Mouse (Mus musculus) heart, postnatal 10 days (tissue): ENCODE results near the gene Kctd18. TPM values are rescaled to one million over a fixed set of nuclear protein-coding genes. Genes with fewer than 3 reads are reported as not detected.

Experiments
- DNase-seq, 2 experiments: peaks; one replicate each; pipeline ENCODE4 v3.0.0; 2021
- intact Hi-C: fragments of 180-260 bp; cut with DNase I; formaldehyde crosslinking; loops from one replicate; pipeline ENCODE4 v1.15.1; 2025
- total RNA-seq, 2 experiments: library from RNA; stranded (reverse); gene quantifications; 2 replicates each; pipeline ENCODE4 v1.2.3; 2021

Kctd18 gene
- total RNA-seq, 2 experiments from 2014 or later, result 8.8 to 8.9 TPM

DNA sequence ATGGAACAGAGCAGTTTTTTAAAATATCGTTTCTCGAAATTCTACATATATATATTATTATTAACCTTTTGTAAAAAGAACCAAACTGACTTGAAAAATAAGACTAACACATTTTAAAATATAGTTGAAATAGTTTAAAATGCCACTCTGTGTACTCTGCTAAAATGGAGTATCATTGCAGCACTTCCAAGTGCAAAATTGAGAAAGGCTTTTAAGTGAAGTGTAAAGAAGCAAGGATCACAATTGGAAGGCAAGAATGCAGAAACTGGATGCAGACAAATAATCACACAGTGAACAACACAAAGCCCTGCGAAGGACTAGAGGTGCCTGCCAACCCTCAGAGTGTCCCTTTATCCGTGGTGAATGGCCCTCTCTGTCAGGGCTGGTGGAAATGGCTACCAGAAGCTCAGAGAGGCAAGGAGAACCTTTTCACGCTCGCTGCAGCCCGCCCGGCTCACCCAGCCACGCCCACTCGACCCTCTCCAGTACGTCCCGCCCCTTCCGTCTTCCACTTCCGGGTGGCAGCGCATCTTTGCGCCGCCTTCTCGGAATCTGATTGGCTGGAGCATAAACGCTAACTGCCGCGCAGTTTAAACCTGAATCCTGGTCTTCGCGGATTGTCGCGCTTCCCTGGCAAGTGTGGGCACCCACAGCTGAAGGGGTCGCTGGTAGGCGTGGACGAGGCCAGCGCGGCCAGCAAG is 23.2 kb downstream of the Kctd18 start, which contains the start of gene Sgo2a:
Gene Sgo2a, plus strand, starts transcription at position 540 of the 701 bp plus-strand sequence.
- DNase-seq, result peak; percentile 93 to 96
- intact Hi-C loops, result no loop called here

GRCm38 (mm10) chr1:57991277-57991676 is 27.5 kb downstream of the Kctd18 start:
- intact Hi-C loops, result loop anchor here (2.0 kb wide), 1 partner anchor 20 kb away; no protein-coding TSS in a partner anchor
- no peak for DNase-seq

GRCm38 (mm10) chr1:57989052-57989600 is 29.6 kb downstream of the Kctd18 start:
- intact Hi-C loops, result no loop called here
- peak; percentile 28 to 34 for DNase-seq

DNA sequence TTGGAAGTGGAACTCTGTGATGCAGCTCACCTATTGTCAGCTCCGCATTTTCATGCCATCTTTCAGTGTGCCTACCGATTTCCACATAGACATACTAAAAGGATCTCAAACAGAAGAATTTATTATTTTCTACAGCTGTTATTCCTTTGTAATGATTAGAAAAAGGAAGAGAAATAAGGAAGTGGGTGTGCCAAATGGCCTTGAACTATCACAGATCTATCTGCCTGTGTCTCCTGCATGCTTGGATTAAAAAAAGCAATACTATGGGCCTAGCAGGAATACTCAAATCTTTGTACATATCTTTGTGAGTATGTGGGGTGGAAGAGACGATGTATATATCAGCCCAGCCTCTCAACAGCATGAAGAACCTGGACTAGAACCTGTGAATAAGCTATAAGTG is 41.9 kb downstream of the Kctd18 start:
- DNase-seq, result no peak
- intact Hi-C loops, result no loop called here

DNA sequence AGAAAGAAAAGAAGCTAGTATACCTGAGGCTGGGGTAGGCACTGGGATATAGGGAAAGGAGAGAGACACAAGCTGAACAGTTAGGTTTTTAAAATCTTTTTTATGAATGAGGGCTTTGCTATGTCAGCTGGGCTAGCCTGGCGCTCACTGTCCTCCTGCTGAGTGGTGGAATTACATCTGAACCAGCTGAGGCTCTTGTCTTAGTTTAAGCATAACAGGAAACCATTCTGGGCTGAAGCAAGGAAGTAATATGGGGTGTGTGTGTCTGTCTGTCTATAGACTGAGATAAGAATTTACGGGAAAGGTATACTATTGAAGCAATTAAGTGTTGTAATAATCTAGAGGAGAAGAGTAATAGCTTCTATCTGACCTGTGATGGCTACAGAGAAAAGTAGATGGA is 47.2 kb downstream of the Kctd18 start:
- intact Hi-C loops, result loop anchor here (2.0 kb wide), 1 partner anchor 19 kb away; no protein-coding TSS in a partner anchor
- DNase-seq, result no peak

DNA sequence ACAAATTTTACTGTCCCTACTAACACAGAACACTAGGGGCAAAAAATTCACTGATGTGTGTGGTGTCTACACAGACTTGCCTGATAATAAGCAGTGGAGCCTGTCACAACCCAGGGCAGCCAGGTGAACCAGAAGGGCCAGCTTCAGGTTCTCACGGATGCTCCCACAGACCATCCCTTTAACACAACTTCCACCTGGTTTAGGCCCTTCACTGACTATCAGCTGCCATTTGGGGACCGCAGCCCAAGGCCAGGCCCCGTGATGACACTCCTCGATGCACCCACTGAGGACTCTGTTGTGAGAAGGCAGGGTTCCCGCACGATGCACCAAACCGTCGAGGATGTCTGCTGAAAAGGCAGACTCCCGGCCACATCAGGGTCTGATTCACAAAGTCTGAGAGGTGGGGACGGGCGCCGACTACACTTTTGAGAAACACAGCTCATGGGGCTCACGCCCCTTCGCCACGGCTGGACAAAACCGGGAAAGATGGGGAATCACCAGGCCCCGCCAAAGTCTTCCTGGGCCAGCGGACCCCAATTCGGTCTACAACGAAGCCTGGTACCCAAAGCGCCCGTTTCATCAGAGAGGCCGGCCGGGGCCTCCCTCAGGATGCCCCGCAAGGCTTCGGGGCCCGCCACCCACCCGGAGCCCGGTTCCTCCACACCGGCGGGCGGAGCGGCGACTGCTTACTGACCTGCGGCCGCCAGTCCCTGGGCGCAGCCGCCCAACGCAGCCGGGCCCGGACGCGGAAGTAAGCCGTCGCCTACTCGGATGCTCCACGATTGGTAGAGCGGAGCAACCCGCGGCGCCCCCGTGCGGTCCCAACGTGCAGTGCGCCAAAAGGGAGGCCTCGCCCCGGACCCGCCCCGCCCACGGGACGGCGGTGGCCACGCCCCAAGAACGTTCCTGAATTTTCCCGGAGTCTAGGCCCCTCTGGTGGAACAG is 49.2 kb downstream of the Kctd18 start:
- DNase-seq, result peak; percentile 97 to 98
- intact Hi-C loops, result loop anchor here (2.0 to 5.0 kb wide), 2 partner anchors 21 to 542 kb away; no protein-coding TSS in a partner anchor

GRCm38 (mm10) chr1:57955774-57956173 is 63.0 kb downstream of the Kctd18 start:
- intact Hi-C loops, result no loop called here
- no peak for DNase-seq

DNA sequence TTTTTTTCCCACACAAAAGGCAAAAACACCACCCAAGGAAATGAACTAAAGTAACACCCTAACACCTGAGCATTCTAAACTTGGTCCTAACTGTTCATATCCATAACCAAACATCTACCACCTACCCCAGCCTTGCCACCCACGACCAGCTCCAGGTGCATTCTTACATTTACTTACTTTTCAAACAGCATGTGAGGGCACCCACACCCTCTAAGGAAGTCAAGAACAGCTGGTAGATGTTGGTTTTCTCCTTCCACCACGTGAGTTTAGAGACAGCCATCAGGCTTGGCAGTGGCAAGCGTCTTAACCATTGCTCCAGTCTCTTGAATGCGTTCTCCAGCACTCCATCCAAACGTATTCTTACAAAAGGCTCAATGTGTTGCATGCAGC is 64.4 kb downstream of the Kctd18 start:
- intact Hi-C loops, result no loop called here

GRCm38 (mm10) chr1:57953586-57954375 is 65.0 kb downstream of the Kctd18 start:
- intact Hi-C loops, result no loop called here
- DNase-seq, result no peak

More for the DNA sequence above, 64.4 kb downstream of the Kctd18 start:
- DNase-seq, result no peak

DNA sequence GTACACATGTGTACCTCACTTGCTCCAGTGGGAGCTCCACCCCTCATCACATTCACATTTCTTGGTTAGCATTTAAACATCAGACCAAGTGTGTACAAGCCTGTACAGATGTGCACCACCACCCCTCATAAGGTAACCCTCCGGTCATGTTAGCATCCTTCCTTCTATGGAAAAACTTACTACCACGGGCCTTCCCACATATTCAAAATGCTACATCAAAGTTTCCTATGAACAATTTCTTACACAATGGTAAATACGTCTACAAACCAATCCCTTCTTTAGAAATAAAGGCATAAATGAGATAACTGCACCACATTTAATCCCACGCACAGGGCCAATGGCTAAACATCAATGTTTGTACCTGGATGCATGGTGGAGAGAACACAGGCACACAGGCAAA is 66.2 kb downstream of the Kctd18 start:
- intact Hi-C loops, result no loop called here
- no peak for DNase-seq

DNA sequence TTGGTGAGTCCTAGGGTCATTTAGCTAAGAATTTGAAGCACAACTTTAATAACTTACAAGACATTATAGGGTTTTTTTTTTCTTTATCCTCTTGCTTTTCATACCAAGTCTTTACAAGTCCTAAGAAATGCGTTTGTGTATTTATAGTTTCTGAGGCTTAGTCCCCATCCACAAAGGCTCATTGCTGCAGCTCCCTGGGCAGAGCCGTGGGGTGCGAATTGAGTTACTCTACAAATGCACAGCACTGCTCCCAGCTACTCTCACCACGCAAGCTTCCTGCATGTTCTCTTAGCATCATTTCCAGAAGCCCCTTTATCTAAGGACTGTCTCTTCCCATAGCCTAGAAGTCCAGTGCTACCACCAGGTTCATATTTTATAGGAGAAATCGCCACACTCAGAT is 69.0 kb downstream of the Kctd18 start:
- intact Hi-C loops, result loop anchor here (1.0 to 5.0 kb wide), 2 partner anchors 172 to 520 kb away; no protein-coding TSS in a partner anchor

GRCm38 (mm10) chr1:57949195-57949594 is 69.6 kb downstream of the Kctd18 start:
- DNase-seq, result peak in 1 of 2 experiments; percentile 43
- intact Hi-C loops, result loop anchor here (1.0 to 5.0 kb wide), 2 partner anchors 172 to 520 kb away; no protein-coding TSS in a partner anchor

More for the DNA sequence above, 69.0 kb downstream of the Kctd18 start:
- DNase-seq, result no peak

- DNase-seq, result no peak
Measured at GRCm38 (mm10) chr1:57947552-57948347, 71.0 kb downstream of the Kctd18 start.

GRCm38 (mm10) chr1:57942215-57942614 is 76.5 kb downstream of the Kctd18 start:
- no peak for DNase-seq
- intact Hi-C loops, result no loop called here

More at GRCm38 (mm10) chr1:57947552-57948347, 71.0 kb downstream of the Kctd18 start:
- intact Hi-C loops, result loop anchor here (5.0 kb wide), 1 partner anchor 170 kb away; no protein-coding TSS in a partner anchor

DNA sequence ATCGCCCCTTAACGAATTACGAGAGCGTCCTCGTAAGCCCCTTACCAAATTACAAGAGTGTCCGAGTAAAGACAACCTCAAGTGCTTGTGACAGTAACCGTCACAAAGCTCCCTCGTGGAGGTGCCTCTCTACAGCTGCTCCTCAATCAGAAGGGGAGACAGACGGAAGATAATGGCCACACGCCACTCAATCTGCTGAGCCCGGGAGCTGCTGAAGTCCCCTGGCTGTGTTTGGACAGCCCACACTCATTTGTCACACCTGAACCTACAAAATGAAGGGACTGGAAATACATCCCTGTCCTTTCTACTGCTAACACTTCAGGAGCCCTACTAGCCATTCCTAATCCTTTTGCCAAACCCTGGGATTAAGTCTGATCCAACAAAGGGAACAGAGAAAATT is 77.0 kb downstream of the Kctd18 start:
- intact Hi-C loops, result no loop called here
- DNase-seq, result no peak

DNA sequence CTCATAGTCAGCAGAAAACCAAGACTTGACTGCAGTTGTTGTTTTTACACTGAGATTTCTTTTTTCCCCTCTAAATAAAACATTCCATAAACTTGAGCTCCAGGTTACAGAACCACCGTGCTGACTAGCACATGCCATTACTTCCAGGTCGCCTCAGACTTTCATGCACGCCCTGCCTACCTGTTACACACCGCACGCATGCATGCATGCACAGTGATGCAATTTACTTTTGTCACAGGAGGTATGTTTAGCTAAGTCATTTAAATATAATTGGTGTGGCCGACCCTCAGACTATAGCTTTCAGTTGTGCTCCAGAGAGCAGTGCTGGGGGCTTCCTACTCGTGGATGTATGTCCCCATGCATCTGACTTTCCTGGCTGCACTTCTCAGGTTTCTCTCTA is 77.7 kb downstream of the Kctd18 start:
- no peak for DNase-seq
- intact Hi-C loops, result no loop called here

GRCm38 (mm10) chr1:57940691-57941090 is 78.1 kb downstream of the Kctd18 start:
- no peak for DNase-seq
- intact Hi-C loops, result no loop called here

DNA sequence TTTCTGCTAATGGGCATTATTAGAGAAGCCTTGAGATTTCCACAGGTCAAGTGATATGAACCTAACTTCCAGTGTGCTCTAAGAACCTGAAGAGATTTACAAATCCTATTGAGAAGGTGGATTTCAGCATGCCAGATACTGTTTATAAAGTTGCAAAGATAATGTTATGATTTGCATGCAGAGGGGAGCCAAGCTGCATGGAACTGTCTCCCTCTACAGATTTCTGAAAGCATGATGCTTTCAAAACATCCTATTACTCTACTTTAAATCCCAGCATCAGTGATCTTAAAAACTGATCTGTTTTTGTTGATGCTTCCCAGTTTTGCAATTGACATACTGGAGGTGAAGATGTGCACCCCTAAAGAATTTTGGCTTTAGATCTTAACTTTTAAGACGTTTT is 84.5 kb downstream of the Kctd18 start:
- intact Hi-C loops, result no loop called here

DNA sequence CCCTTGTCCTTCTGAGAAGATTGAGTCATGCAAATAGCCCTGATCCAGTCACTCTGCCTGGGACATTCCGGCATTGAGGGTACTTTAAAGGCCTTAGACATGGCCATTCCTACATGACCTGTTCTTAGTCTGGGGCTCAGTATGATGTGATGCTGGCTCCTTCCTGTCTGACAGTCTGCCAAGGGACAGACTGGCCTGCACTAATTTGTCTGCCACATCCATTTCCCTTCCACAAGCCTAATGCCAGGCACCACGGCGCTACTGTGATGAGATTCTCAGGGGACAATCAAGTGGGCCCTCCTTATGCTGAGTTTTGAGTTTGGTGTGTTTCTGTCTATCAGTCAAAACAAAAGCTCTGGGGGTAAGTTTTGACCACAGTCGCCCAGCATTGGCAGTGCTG is 100.2 kb downstream of the Kctd18 start:
- DNase-seq, result no peak
- intact Hi-C loops, result no loop called here

More for the DNA sequence above, 84.5 kb downstream of the Kctd18 start:
- DNase-seq, result no peak
